Mouse (Mus musculus): ENCODE results near the gene St6galnac3. TPM values are rescaled to one million over a fixed set of nuclear protein-coding genes. Genes with fewer than 3 reads are reported as not detected.

St6galnac3 gene
- polyA plus RNA-seq, 1 experiment from 2014 or later = 23.2 TPM

DNA sequence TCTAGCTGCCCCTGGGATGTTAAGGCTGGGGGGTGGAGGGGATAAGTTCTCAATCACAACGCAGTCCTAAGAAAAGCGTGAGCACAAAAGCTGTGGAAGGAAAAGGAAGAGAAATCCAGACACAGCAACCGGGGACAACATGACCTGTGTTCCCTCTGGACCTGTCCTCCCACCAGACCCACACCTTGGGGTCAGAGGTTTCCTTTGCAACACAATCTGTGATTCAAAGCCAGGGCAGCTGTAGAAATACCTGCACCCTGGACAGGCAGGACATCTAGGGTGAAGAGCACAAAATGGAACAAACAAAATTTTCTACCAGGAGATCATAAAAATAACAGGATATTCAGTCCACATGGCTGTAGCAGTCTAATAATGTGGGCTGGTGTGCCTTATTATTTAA is 187.5 kb downstream of the St6galnac3 start:
- Histone ChIP-seq H3K27ac (ENCODE audit: low read depth, low read length) (0 out of 2 replicates have a peak overlapping the region, but pooled peaks have one; percentile 63), H3K4me1 (ENCODE audit: control insufficient read depth, insufficient read depth, low read length) (peaks cover 2% of the 10 kb centered on the region; the same call in 1 of the 2 replicates), H3K9ac (ENCODE audit: low read length) (no peak overlapping the region), H3K4me2 (ENCODE audit: low read length) (no peak overlapping the region), H3K27me3 (replicated peaks; ENCODE audit: control insufficient read depth, insufficient read depth, low read length) (no peaks in the 10 kb centered on the region), H3K36me3 (ENCODE audit: control insufficient read depth, insufficient read depth, low read length) (no peaks in the 10 kb centered on the region), H3K4me3 (ENCODE audit: low read depth, low read length) (no peak overlapping the region), H3K9me3 (replicated peaks; ENCODE audit: control insufficient read depth, low read length) (no peaks in the 10 kb centered on the region)
- ATAC-seq (no peak), DNase-seq (ENCODE audit: low spot score) (no peak)
- WGBS = 87% methylated on average over 3 of the region's 3 CpGs

- no peak overlapping the region for H3K4me2 ChIP-seq (ENCODE audit: low read length)
- H3K9me3 ChIP-seq (replicated peaks; ENCODE audit: control insufficient read depth, low read length) = no peaks in the 10 kb centered on the region
- peak overlapping the region; percentile 63; the same call in 1 of the 2 replicates for H3K27ac ChIP-seq (ENCODE audit: low read depth, low read length)
- H3K4me1 ChIP-seq (ENCODE audit: control insufficient read depth, insufficient read depth, low read length) = peaks cover 2% of the 10 kb centered on the region; the same call in 1 of the 2 replicates
- peak; percentile 55 for DNase-seq (ENCODE audit: low spot score)
- 60% methylated on average over 4 of the region's 4 CpGs for WGBS
- no peak overlapping the region for H3K4me3 ChIP-seq (ENCODE audit: low read depth, low read length)
- no peaks in the 10 kb centered on the region for H3K27me3 ChIP-seq (replicated peaks; ENCODE audit: control insufficient read depth, insufficient read depth, low read length)
- H3K36me3 ChIP-seq (ENCODE audit: control insufficient read depth, insufficient read depth, low read length) = no peaks in the 10 kb centered on the region
- ATAC-seq = peak; percentile 50; the same call in 1 of the 2 replicates
- H3K9ac ChIP-seq (ENCODE audit: low read length) = no peak overlapping the region
These were observed 188.7 kb downstream of the St6galnac3 start for GRCm38 (mm10) chr3:153536260-153536659.

GRCm38 (mm10) chr3:153529174-153529573 is 195.8 kb downstream of the St6galnac3 start:
- DNase-seq (ENCODE audit: low spot score) (no peak), ATAC-seq (no peak)
- WGBS = 91% methylated on average over 6 of the region's 6 CpGs
- H3K9me3 ChIP-seq (replicated peaks; ENCODE audit: control insufficient read depth, low read length) = no peaks in the 10 kb centered on the region
- no peaks in the 10 kb centered on the region for H3K4me1 ChIP-seq (ENCODE audit: control insufficient read depth, insufficient read depth, low read length)
- no peak overlapping the region for H3K4me2 ChIP-seq (ENCODE audit: low read length)
- H3K9ac ChIP-seq (ENCODE audit: low read length) = no peak overlapping the region
- no peaks in the 10 kb centered on the region for H3K36me3 ChIP-seq (ENCODE audit: control insufficient read depth, insufficient read depth, low read length)
- H3K27ac ChIP-seq (ENCODE audit: low read depth, low read length) = no peak overlapping the region
- H3K27me3 ChIP-seq (replicated peaks; ENCODE audit: control insufficient read depth, insufficient read depth, low read length) = no peaks in the 10 kb centered on the region
- no peak overlapping the region for H3K4me3 ChIP-seq (ENCODE audit: low read depth, low read length)

- Histone ChIP-seq H3K4me1 (ENCODE audit: control insufficient read depth, insufficient read depth, low read length) (no peaks in the 10 kb centered on the region), H3K4me2 (ENCODE audit: low read length) (no peak overlapping the region), H3K36me3 (ENCODE audit: control insufficient read depth, insufficient read depth, low read length) (no peaks in the 10 kb centered on the region), H3K9me3 (replicated peaks; ENCODE audit: control insufficient read depth, low read length) (no peaks in the 10 kb centered on the region), H3K27ac (ENCODE audit: low read depth, low read length) (no peak overlapping the region), H3K27me3 (replicated peaks; ENCODE audit: control insufficient read depth, insufficient read depth, low read length) (no peaks in the 10 kb centered on the region), H3K9ac (ENCODE audit: low read length) (no peak overlapping the region), H3K4me3 (ENCODE audit: low read depth, low read length) (no peak overlapping the region)
- 77% methylated on average over 6 of the region's 6 CpGs for WGBS
- no peak for DNase-seq (ENCODE audit: low spot score)
- no peak for ATAC-seq
These were observed 199.7 kb downstream of the St6galnac3 start for GRCm38 (mm10) chr3:153525151-153525768.

- H3K27ac ChIP-seq (ENCODE audit: low read depth, low read length) = no peak overlapping the region
- no peak overlapping the region for H3K9ac ChIP-seq (ENCODE audit: low read length)
- no peak overlapping the region for H3K4me2 ChIP-seq (ENCODE audit: low read length)
- WGBS = 71% methylated on average over 7 of the region's 7 CpGs
- H3K36me3 ChIP-seq (ENCODE audit: control insufficient read depth, insufficient read depth, low read length) = no peaks in the 10 kb centered on the region
- DNase-seq (ENCODE audit: low spot score) (no peak), ATAC-seq (no peak)
- no peaks in the 10 kb centered on the region for H3K9me3 ChIP-seq (replicated peaks; ENCODE audit: control insufficient read depth, low read length)
- H3K4me3 ChIP-seq (ENCODE audit: low read depth, low read length) = no peak overlapping the region
- no peaks in the 10 kb centered on the region for H3K27me3 ChIP-seq (replicated peaks; ENCODE audit: control insufficient read depth, insufficient read depth, low read length)
- no peaks in the 10 kb centered on the region for H3K4me1 ChIP-seq (ENCODE audit: control insufficient read depth, insufficient read depth, low read length)
These were observed 208.1 kb downstream of the St6galnac3 start for GRCm38 (mm10) chr3:153516848-153517247.

DNA sequence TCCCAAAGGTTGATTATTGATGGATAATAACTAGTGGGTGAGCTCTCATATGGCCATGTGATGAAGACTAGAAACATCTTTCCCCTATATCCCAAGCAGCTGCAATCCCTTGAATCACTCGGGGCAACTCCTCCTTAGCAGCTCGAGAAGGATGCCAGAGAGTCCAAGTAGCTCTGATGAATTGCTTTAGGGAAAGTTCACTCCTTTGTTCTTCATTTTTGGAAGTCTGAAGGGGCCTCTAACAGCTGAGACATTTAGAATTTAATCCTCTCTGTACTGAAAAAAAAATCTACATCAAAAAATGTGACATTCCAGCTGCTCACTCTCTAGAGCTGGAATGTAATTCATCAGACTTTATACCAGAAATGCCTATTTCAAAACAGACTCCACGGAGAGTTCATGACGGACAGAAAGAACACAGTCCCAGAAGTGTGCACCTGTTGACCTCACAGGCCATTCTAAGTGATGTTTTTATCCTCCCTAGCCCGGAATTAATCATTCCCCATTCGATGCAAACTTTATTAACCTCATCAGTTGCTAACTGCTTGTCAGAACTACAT is 211.4 kb downstream of the St6galnac3 start:
- no peaks in the 10 kb centered on the region for H3K27me3 ChIP-seq (replicated peaks; ENCODE audit: control insufficient read depth, insufficient read depth, low read length)
- H3K9ac ChIP-seq (ENCODE audit: low read length) = no peak overlapping the region
- no peaks in the 10 kb centered on the region for H3K9me3 ChIP-seq (replicated peaks; ENCODE audit: control insufficient read depth, low read length)
- no peak overlapping the region for H3K4me2 ChIP-seq (ENCODE audit: low read length)
- WGBS = 59% methylated on average over 6 of the region's 6 CpGs
- no peaks in the 10 kb centered on the region for H3K36me3 ChIP-seq (ENCODE audit: control insufficient read depth, insufficient read depth, low read length)
- no peak for ATAC-seq
- H3K4me3 ChIP-seq (ENCODE audit: low read depth, low read length) = no peak overlapping the region
- H3K4me1 ChIP-seq (ENCODE audit: control insufficient read depth, insufficient read depth, low read length) = peaks cover 5% of the 10 kb centered on the region; the same call in 1 of the 2 replicates
- no peak for DNase-seq (ENCODE audit: low spot score)
- no peak overlapping the region for H3K27ac ChIP-seq (ENCODE audit: low read depth, low read length)

DNA sequence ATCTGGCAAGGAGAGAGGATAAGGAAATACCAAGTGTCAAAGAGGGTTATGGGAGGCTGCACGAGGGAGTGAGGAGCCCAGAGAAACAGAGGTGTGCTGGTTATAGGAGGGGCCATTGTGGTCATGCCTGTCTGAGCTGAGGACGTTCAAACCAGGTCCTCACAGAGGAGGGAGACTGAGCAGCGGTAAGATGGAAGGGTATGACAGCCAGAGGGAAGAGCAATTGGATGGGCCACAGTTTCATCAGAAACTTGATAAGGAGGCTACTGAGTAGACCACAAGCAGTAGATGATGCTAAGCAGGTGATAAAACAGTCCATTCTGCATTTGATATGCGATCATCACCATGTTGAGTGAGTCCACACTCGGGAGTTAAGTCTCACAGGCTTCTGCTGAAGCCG is 212.4 kb downstream of the St6galnac3 start:
- H3K4me3 ChIP-seq (ENCODE audit: low read depth, low read length) = no peak overlapping the region
- WGBS = 79% methylated on average over 6 of the region's 6 CpGs
- no peak overlapping the region for H3K27ac ChIP-seq (ENCODE audit: low read depth, low read length)
- no peak overlapping the region for H3K4me2 ChIP-seq (ENCODE audit: low read length)
- no peaks in the 10 kb centered on the region for H3K27me3 ChIP-seq (replicated peaks; ENCODE audit: control insufficient read depth, insufficient read depth, low read length)
- H3K9ac ChIP-seq (ENCODE audit: low read length) = no peak overlapping the region
- peaks cover 5% of the 10 kb centered on the region; the same call in 1 of the 2 replicates for H3K4me1 ChIP-seq (ENCODE audit: control insufficient read depth, insufficient read depth, low read length)
- no peaks in the 10 kb centered on the region for H3K9me3 ChIP-seq (replicated peaks; ENCODE audit: control insufficient read depth, low read length)
- no peak for ATAC-seq
- no peaks in the 10 kb centered on the region for H3K36me3 ChIP-seq (ENCODE audit: control insufficient read depth, insufficient read depth, low read length)
- DNase-seq (ENCODE audit: low spot score) = no peak

DNA sequence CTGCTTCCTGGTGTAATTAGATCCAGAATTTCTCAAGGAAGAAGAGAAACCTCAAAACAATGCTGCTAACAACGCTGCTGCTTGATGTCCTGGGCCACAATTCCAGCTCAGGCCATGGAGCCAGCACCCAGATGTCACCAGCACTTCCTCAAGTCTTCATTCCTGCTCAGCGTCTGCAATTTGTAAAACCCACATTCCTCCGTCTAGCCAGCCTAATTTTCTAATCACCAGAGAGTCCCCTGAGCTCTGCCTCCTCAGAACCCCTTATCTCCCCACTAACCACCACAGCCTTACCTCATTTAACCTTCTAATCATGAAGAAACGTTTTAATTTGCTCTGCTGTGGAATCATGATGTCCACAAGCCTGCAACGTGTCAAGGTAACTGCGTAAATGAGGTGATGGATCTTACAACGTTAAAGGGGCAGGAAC is 213.8 kb downstream of the St6galnac3 start:
- no peaks in the 10 kb centered on the region for H3K9me3 ChIP-seq (replicated peaks; ENCODE audit: control insufficient read depth, low read length)
- ATAC-seq = no peak

GRCm38 (mm10) chr3:153510048-153510630 is 214.8 kb downstream of the St6galnac3 start:
- ATAC-seq = no peak
- H3K27me3 ChIP-seq (replicated peaks; ENCODE audit: control insufficient read depth, insufficient read depth, low read length) = no peaks in the 10 kb centered on the region
- no peak overlapping the region; the same call in 1 of the 2 replicates for H3K27ac ChIP-seq (ENCODE audit: low read depth, low read length)
- H3K4me1 ChIP-seq (ENCODE audit: control insufficient read depth, insufficient read depth, low read length) = peaks cover 5% of the 10 kb centered on the region; the same call in 1 of the 2 replicates
- no peak for DNase-seq (ENCODE audit: low spot score)
- H3K4me2 ChIP-seq (ENCODE audit: low read length) = no peak overlapping the region
- no peaks in the 10 kb centered on the region for H3K36me3 ChIP-seq (ENCODE audit: control insufficient read depth, insufficient read depth, low read length)
- no peaks in the 10 kb centered on the region for H3K9me3 ChIP-seq (replicated peaks; ENCODE audit: control insufficient read depth, low read length)
- no peak overlapping the region for H3K4me3 ChIP-seq (ENCODE audit: low read depth, low read length)
- H3K9ac ChIP-seq (ENCODE audit: low read length) = no peak overlapping the region
- 86% methylated on average over 9 of the region's 9 CpGs for WGBS

More for the DNA sequence above, 213.8 kb downstream of the St6galnac3 start:
- H3K27me3 ChIP-seq (replicated peaks; ENCODE audit: control insufficient read depth, insufficient read depth, low read length) = no peaks in the 10 kb centered on the region
- no peak overlapping the region for H3K4me2 ChIP-seq (ENCODE audit: low read length)
- H3K36me3 ChIP-seq (ENCODE audit: control insufficient read depth, insufficient read depth, low read length) = no peaks in the 10 kb centered on the region
- no peak overlapping the region for H3K9ac ChIP-seq (ENCODE audit: low read length)
- H3K4me1 ChIP-seq (ENCODE audit: control insufficient read depth, insufficient read depth, low read length) = peaks cover 5% of the 10 kb centered on the region; the same call in 1 of the 2 replicates
- H3K27ac ChIP-seq (ENCODE audit: low read depth, low read length) = no peak overlapping the region
- 79% methylated on average over 7 of the region's 7 CpGs for WGBS
- no peak overlapping the region for H3K4me3 ChIP-seq (ENCODE audit: low read depth, low read length)
- DNase-seq (ENCODE audit: low spot score) = no peak

Measured in forebrain, embryonic 14.5 days (tissue).